Mouse (Mus musculus): Measurements from ENCODE around the gene Xrcc6. TPM values are rescaled to one million over a fixed set of nuclear protein-coding genes. Genes with fewer than 3 reads are reported as not detected.
A peak's percentile ranks its signal among the peaks of the same experiment; 100 is the strongest.

Gene Xrcc6
- polyA plus RNA-seq, 1 experiment from 2014 or later, result 85.8 TPM

DNA sequence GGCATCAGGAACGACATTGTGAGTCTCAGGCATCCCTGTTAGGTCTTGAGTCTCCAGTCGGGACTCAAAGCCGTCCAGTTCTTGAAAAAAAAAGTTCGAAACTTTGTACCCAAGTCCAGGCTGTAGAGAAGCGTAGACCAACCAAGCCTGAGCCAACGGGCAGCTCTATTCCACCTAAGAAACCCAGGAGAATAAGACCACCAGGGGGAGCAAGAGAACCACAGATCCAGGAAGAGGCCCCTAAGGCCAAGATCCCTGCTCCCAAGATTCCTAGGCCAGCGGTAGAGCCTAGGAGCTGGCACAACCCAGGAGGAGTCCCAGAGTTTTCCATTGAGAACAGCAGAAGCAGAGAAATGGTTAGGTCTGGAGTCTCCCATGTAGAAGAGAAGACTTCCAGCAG is 77.9 kb downstream of the Xrcc6 start:
- ATAC-seq (ENCODE audit: insufficient number of reproducible peaks, insufficient read depth, low FRiP score, low TSS enrichment), result no peak
- WGBS, result 21% methylated on average over 7 of the region's 7 CpGs
- Histone ChIP-seq H3K27me3 (peaks cover 37% of the 10 kb centered on the region), H3K9me3 (no peaks in the 10 kb centered on the region), H3K4me3 (no peak overlapping the region), H3K4me2 (replicated peaks) (no peak overlapping the region), H3K4me1 (peaks cover 7% of the 10 kb centered on the region; the same call in 1 of the 2 replicates), H3K27ac (no peak overlapping the region), H3K9ac (no peak overlapping the region), H3K36me3 (no peaks in the 10 kb centered on the region)

DNA sequence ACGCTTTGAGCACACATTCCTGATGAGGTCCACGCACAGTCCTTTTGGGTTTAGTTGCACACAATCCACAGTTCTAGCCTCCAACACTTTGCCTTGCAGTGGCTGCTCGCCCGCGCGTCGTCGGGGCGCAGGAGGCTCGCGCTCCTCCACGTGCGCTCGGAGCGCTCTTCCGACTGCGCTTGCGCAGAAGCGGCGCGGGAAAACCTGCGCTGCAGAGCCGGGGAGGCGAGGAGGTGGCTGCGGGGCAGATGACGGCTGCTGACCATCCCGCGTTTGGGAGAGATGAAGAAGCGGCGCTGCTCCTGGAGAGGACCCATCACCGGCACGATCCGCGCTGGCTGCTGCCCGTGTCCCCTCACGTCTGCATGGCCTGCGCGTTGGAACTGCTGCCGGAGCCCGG is 82.3 kb downstream of the Xrcc6 start, which contains the start of gene Mei1:
Gene Mei1 (plus strand): TSS at position 99 of the 400 bp plus-strand sequence.
- ATAC-seq (ENCODE audit: insufficient number of reproducible peaks, insufficient read depth, low FRiP score, low TSS enrichment), result no peak
- WGBS, result 25% methylated on average over 40 of the region's 40 CpGs
- peaks cover 40% of the 10 kb centered on the region for H3K27me3 ChIP-seq

DNA sequence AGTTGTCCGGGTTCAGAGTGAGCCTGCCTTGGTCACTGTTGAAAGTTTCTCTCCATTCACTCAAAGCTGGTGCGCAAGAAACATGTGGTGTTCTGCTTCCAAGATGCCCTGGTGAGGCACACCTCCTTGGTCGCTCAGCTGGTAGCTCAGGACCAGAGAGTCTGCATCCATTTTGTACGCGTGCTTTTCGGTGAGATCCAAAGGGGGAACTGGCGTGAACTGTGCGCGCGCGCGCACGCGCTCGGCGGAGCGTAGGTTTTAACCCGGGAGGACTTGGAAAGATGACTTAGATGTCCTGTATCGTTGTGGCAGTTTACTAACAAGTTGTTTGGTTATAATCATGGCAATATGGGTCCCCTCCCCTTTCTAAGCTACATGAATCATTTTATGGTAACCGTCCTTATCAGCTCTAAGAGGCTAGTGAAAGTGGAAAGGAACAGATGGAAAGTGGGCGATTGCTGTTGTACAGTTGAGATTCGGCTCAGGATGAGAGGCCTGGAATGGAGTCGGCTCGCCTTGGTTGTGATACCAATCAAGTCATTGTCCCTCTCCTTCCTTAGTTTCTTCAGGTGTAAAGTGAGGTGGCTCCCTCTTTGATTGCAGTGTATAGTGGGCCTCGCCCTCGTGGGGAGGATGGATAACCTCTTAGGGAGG is 84.3 kb downstream of the Xrcc6 start:
- Histone ChIP-seq H3K9ac (no peak overlapping the region), H3K27me3 (peaks cover 40% of the 10 kb centered on the region), H3K4me1 (no peaks in the 10 kb centered on the region), H3K27ac (no peak overlapping the region), H3K4me2 (replicated peaks) (no peak overlapping the region), H3K4me3 (no peak overlapping the region), H3K36me3 (no peaks in the 10 kb centered on the region), H3K9me3 (no peaks in the 10 kb centered on the region)
- ATAC-seq (ENCODE audit: insufficient number of reproducible peaks, insufficient read depth, low FRiP score, low TSS enrichment), result no peak
- WGBS, result 89% methylated on average over 26 of the region's 26 CpGs

More for the DNA sequence above, 82.3 kb downstream of the Xrcc6 start, which contains the start of gene Mei1:
- no peak within 1 kb of the TSS for H3K27ac ChIP-seq
- H3K9ac ChIP-seq, result no peak within 1 kb of the TSS
- no peaks in the 10 kb centered on the region for H3K9me3 ChIP-seq
- no peaks in the 10 kb centered on the region for H3K36me3 ChIP-seq
- H3K4me2 ChIP-seq (replicated peaks), result peak within 1 kb of the TSS; percentile 42
- peak within 1 kb of the TSS; percentile 16 for H3K4me3 ChIP-seq
- H3K4me1 ChIP-seq, result no peaks in the 10 kb centered on the region

DNA sequence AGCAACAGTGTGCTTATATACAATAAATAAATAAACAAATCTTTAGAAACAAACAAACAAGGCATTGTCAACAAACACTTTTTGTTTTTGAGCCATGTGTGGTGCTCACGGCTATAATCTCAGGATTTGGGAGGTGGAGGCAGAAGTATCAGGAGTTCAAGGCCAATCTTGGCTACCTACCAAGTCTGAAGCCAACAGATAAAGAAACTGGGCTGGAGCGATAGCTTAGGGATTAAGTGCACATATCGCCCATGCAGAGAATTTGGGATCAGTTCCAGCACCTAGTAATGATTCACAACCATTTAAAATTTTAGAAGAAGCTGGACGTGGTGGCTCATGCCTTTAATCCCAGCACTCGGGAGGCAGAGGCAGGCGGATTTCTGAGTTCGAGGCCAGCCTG is 85.9 kb downstream of the Xrcc6 start:
- no peak for ATAC-seq (ENCODE audit: insufficient number of reproducible peaks, insufficient read depth, low FRiP score, low TSS enrichment)
- Histone ChIP-seq H3K4me1 (no peaks in the 10 kb centered on the region), H3K9ac (no peak overlapping the region), H3K4me2 (replicated peaks) (no peak overlapping the region), H3K27ac (no peak overlapping the region), H3K27me3 (peaks cover 35% of the 10 kb centered on the region), H3K9me3 (no peaks in the 10 kb centered on the region), H3K4me3 (no peak overlapping the region), H3K36me3 (no peaks in the 10 kb centered on the region)
- 89% methylated on average over 7 of the region's 7 CpGs for WGBS

DNA sequence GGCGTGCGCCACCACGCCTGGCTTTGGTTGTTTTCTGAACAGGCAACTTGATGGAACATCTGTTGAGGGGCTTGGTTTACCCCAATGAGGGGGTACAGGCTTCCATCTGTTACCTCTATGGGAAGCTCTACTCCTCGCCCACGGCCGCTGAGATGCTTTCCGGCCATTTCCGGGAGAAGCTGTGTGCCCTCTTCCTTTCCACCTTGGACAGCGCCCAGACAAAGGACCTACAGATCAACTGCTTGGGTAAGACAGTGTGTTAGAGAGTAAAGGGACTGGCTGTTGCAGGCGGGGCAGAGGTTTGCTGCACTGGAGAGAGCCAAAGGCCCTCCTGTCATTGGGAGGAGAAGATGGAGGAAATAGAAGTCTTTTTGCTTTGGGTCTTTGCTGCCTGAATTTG is 92.2 kb downstream of the Xrcc6 start:
- H3K27me3 ChIP-seq, result no peaks in the 10 kb centered on the region; the same call in 1 of the 2 replicates
- 53% methylated on average over 10 of the region's 10 CpGs for WGBS
- no peak for ATAC-seq (ENCODE audit: insufficient number of reproducible peaks, insufficient read depth, low FRiP score, low TSS enrichment)

DNA sequence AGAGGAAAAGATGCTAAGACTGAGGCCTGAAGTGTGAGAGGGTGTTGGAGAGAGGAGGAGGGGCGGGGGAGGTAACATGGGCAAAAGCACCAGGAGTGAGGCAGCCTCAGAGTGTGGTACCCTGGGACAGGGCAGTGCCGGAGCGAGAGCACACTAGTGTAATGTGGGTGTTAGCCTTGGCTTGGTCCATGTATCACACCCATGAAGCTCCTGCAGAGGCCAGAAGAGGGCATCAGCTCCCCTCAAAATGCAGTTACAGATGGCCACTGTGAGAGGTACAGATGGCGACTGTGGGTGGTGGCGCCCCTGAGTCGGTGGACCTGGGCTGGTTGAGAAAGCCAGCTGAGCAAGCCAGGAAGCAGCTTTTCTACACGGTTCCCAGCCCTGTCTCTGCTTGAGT is 93.5 kb downstream of the Xrcc6 start:
- no peak for ATAC-seq (ENCODE audit: insufficient number of reproducible peaks, insufficient read depth, low FRiP score, low TSS enrichment)
- Histone ChIP-seq H3K4me1 (no peaks in the 10 kb centered on the region), H3K4me3 (no peak overlapping the region), H3K27ac (no peak overlapping the region), H3K4me2 (replicated peaks) (no peak overlapping the region), H3K36me3 (no peaks in the 10 kb centered on the region), H3K9me3 (no peaks in the 10 kb centered on the region), H3K9ac (no peak overlapping the region), H3K27me3 (no peaks in the 10 kb centered on the region; the same call in 1 of the 2 replicates)
- WGBS, result 31% methylated on average over 7 of the region's 7 CpGs

More for the DNA sequence above, 92.2 kb downstream of the Xrcc6 start:
- H3K4me2 ChIP-seq (replicated peaks), result no peak overlapping the region
- no peaks in the 10 kb centered on the region for H3K4me1 ChIP-seq
- no peak overlapping the region for H3K27ac ChIP-seq
- no peak overlapping the region for H3K4me3 ChIP-seq
- no peak overlapping the region for H3K9ac ChIP-seq
- H3K9me3 ChIP-seq, result no peaks in the 10 kb centered on the region
- no peaks in the 10 kb centered on the region for H3K36me3 ChIP-seq

DNA sequence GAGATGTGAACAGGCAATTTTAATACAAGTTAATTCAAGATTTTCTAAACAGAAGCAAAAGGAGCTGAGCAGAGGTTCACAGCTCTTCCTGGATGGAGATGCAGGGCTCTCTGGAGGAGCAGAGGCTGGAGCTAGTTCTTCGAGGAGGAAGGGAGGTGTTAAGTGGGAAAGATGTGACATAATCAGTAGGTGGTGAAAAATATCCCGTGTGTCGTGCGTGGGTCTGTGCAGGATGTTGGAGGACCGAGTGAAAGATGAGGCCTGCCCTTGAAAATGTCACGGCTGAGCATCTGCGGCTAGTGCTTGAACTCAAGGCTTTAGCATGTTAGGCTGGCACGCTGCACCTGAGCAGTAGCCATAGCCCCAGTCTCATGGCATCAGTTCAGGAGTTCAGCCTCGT is 98.0 kb downstream of the Xrcc6 start:
- no peaks in the 10 kb centered on the region for H3K27me3 ChIP-seq
- no peak overlapping the region for H3K4me2 ChIP-seq (replicated peaks)
- H3K27ac ChIP-seq, result no peak overlapping the region
- no peaks in the 10 kb centered on the region for H3K9me3 ChIP-seq
- 88% methylated on average over 9 of the region's 9 CpGs for WGBS
- no peak for ATAC-seq (ENCODE audit: insufficient number of reproducible peaks, insufficient read depth, low FRiP score, low TSS enrichment)
- H3K9ac ChIP-seq, result no peak overlapping the region
- no peaks in the 10 kb centered on the region for H3K36me3 ChIP-seq
- no peak overlapping the region for H3K4me3 ChIP-seq
- no peaks in the 10 kb centered on the region for H3K4me1 ChIP-seq

DNA sequence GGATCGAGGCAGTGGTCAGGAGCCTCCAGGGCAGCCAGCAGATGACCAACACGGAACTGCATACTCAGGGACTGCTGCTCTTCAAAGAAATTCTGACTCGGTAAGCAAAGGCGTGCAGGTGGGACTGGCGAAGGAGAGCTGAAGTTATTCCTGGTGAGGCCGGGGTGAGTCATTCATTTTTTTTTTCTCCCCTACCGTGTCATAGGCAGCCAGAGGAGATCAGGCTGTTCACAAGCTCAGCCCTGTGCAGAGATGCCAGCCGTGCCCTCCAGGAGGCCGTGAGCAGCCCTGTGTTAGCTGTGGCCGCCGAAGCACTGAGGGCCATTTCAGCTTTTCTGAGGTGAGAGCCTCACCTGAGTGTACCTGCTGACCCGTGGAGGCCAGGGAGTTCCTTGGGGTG is 98.5 kb downstream of the Xrcc6 start:
- Histone ChIP-seq H3K27me3 (no peaks in the 10 kb centered on the region), H3K4me3 (no peak overlapping the region), H3K36me3 (no peaks in the 10 kb centered on the region), H3K4me2 (replicated peaks) (no peak overlapping the region), H3K27ac (no peak overlapping the region), H3K9me3 (no peaks in the 10 kb centered on the region), H3K9ac (no peak overlapping the region), H3K4me1 (no peaks in the 10 kb centered on the region)
- ATAC-seq (ENCODE audit: insufficient number of reproducible peaks, insufficient read depth, low FRiP score, low TSS enrichment), result no peak
- WGBS, result 80% methylated on average over 12 of the region's 12 CpGs

DNA sequence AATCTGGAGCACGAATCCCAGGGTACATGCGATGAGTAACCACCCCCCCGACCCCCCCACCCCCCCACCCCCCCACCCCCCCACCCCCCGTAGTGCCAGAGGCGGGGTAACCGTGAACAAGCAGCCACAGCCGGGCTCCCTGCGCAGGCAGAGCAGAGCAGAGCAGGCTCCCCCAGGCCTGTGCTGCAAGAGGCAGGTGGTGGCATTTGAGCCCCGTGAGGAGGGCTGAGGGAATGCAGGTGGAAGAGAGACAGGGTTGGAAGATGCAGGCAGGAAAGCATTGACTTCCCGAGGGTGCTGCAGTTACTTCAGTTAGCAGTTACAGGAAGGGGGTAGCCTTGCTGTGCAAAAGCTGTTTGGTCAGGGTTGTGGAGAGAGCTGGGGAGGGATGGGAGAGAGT is 99.6 kb downstream of the Xrcc6 start:
- no peak overlapping the region for H3K27ac ChIP-seq
- no peaks in the 10 kb centered on the region for H3K36me3 ChIP-seq
- ATAC-seq (ENCODE audit: insufficient number of reproducible peaks, insufficient read depth, low FRiP score, low TSS enrichment), result no peak; the same call in 1 of the 2 replicates
- 12% methylated on average over 10 of the region's 10 CpGs for WGBS
- H3K9me3 ChIP-seq, result no peaks in the 10 kb centered on the region
- H3K4me2 ChIP-seq (replicated peaks), result no peak overlapping the region
- H3K9ac ChIP-seq, result no peak overlapping the region
- no peaks in the 10 kb centered on the region for H3K27me3 ChIP-seq
- no peak overlapping the region for H3K4me3 ChIP-seq
- no peaks in the 10 kb centered on the region for H3K4me1 ChIP-seq

Other genes with a start within 250 kb of the Xrcc6 start
- 36.4 and 41.1 TPM in 2 replicates for gene Zc3h7b, start 242.8 kb upstream of the Xrcc6 start, polyA plus RNA-seq (2016; fragmentation: Nextera tagmentation; extraction: Ambion mirVana)
- gene Rangap1, start 242.3 kb upstream of the Xrcc6 start, polyA plus RNA-seq (2016; fragmentation: Nextera tagmentation; extraction: Ambion mirVana), result 121 and 123 TPM in 2 replicates
- 29.7 and 30.9 TPM in 2 replicates for gene Tef, start 185.4 kb upstream of the Xrcc6 start, polyA plus RNA-seq (2016; fragmentation: Nextera tagmentation; extraction: Ambion mirVana)
- 22.9 and 23.0 TPM in 2 replicates for gene Tob2, start 129.0 kb upstream of the Xrcc6 start, polyA plus RNA-seq (2016; fragmentation: Nextera tagmentation; extraction: Ambion mirVana)
- 145 and 163 TPM in 2 replicates for gene Phf5a, start 115.9 kb upstream of the Xrcc6 start, polyA plus RNA-seq (2016; fragmentation: Nextera tagmentation; extraction: Ambion mirVana)
- 146 and 155 TPM in 2 replicates for gene Aco2, start 115.5 kb upstream of the Xrcc6 start, polyA plus RNA-seq (2016; fragmentation: Nextera tagmentation; extraction: Ambion mirVana)
- gene Polr3h, start 61.6 kb upstream of the Xrcc6 start, polyA plus RNA-seq (2016; fragmentation: Nextera tagmentation; extraction: Ambion mirVana), result 59.3 and 61.3 TPM in 2 replicates
- gene Csdc2, start 51.1 kb upstream of the Xrcc6 start, polyA plus RNA-seq (2016; fragmentation: Nextera tagmentation; extraction: Ambion mirVana), result 12.8 and 15.9 TPM in 2 replicates
- gene Pmm1, start 26.9 kb upstream of the Xrcc6 start, polyA plus RNA-seq (2016; fragmentation: Nextera tagmentation; extraction: Ambion mirVana), result 25.5 and 26.0 TPM in 2 replicates
- not detected in 2 replicates for gene 1700029P11Rik, start 7.3 kb upstream of the Xrcc6 start, polyA plus RNA-seq (2016; fragmentation: Nextera tagmentation; extraction: Ambion mirVana)
- 31.6 and 34.0 TPM in 2 replicates for gene Desi1, start 46.0 kb downstream of the Xrcc6 start, polyA plus RNA-seq (2016; fragmentation: Nextera tagmentation; extraction: Ambion mirVana)
- 255 and 260 TPM in 2 replicates for gene Snu13, start 59.8 kb downstream of the Xrcc6 start, polyA plus RNA-seq (2016; fragmentation: Nextera tagmentation; extraction: Ambion mirVana)
- 0.04 TPM in 1 of 2 replicates, not detected in the other for gene 4930407I10Rik, start 71.3 kb downstream of the Xrcc6 start, polyA plus RNA-seq (2016; fragmentation: Nextera tagmentation; extraction: Ambion mirVana)
- gene Mei1, start 82.2 kb downstream of the Xrcc6 start, polyA plus RNA-seq (2016; fragmentation: Nextera tagmentation; extraction: Ambion mirVana), result 0.09 and 0.10 TPM in 2 replicates
- gene Ccdc134, start 140.1 kb downstream of the Xrcc6 start, polyA plus RNA-seq (2016; fragmentation: Nextera tagmentation; extraction: Ambion mirVana), result 26.2 and 27.0 TPM in 2 replicates
- 200 and 202 TPM in 2 replicates for gene Srebf2, start 159.3 kb downstream of the Xrcc6 start, polyA plus RNA-seq (2016; fragmentation: Nextera tagmentation; extraction: Ambion mirVana)
- gene Shisa8, start 225.0 kb downstream of the Xrcc6 start, polyA plus RNA-seq (2016; fragmentation: Nextera tagmentation; extraction: Ambion mirVana), result 0.75 and 0.79 TPM in 2 replicates
- gene Tnfrsf13c, start 236.5 kb downstream of the Xrcc6 start, polyA plus RNA-seq (2016; fragmentation: Nextera tagmentation; extraction: Ambion mirVana), result 0.13 and 0.23 TPM in 2 replicates

All from embryonic facial prominence, embryonic 12.5 days (tissue).